Mouse (Mus musculus) G1E (cell line): ENCODE measurements around the gene Gm21560. TPM values are rescaled to one million over a fixed set of nuclear protein-coding genes. Genes with fewer than 3 reads are reported as not detected.
"Not testable (repeated sequence)": the region's sequence is repeated elsewhere in the genome, so short reads cannot be mapped to it uniquely, and the experiment has no call there.

Experiments used
- ATAC-seq: 2 replicates; pipeline ENCODE4 v1.8.0; 2016; ENCODE audit warnings: mild to moderate bottlenecking; ENCODE audit not compliant: insufficient number of reproducible peaks, poor library complexity, low FRiP score, severe bottlenecking; ENCODE audit errors: extremely low read depth
- DNase-seq: peaks from one replicate; pipeline ENCODE4 v3.0.0; 2012; ENCODE audit warnings: low spot score
- H3K27me3 ChIP-seq: 2 replicates; pipeline ENCODE4 v1.6.1; 2012; ENCODE audit warnings: mild to moderate bottlenecking, low read length, inconsistent platforms; ENCODE audit not compliant: insufficient read depth
- H3K36me3 ChIP-seq: replicated peaks from 2 replicates; pipeline ENCODE3; 2012; ENCODE audit warnings: mild to moderate bottlenecking, inconsistent platforms
- H3K4me1 ChIP-seq: 2 replicates; pipeline ENCODE4 v1.6.1; 2012; ENCODE audit warnings: low read depth, low read length, inconsistent platforms, mixed read lengths; ENCODE audit not compliant: insufficient read depth
- H3K4me3 ChIP-seq: 2 replicates; pipeline ENCODE4 v1.5.1; 2012; ENCODE audit warnings: low read depth, mild to moderate bottlenecking, inconsistent platforms, low read length, moderate library complexity, mixed read lengths
- H3K9me3 ChIP-seq: replicated peaks from 2 replicates; pipeline ENCODE4 v1.6.1; 2012; ENCODE audit warnings: inconsistent platforms
- polyA plus RNA-seq: library from polyadenylated mRNA; stranded (reverse); fragments of >175 nt; gene quantifications from 2 replicates; pipeline ENCODE4 v1.2.3, GENCODE M21; 2012
- total RNA-seq, 2 experiments: library from RNA; stranded (forward) in 1 of 2; stranded (reverse) in 1 of 2; fragments of 200-1000 nt in 1 of 2; fragments of >200 nt in 1 of 2; fragmentation: Nextera tagmentation in 1 of 2; gene quantifications; 2 replicates each; pipeline ENCODE4 v1.2.3; 2014 to 2017

The Gm21560 gene
- total RNA-seq (2014; fragmentation: Nextera tagmentation) (not detected in 2 replicates), total RNA-seq (2017) (not detected in 2 replicates), polyA plus RNA-seq (not detected in 2 replicates)

- ATAC-seq, H3K4me3 ChIP-seq, H3K36me3 ChIP-seq, DNase-seq, H3K27me3 ChIP-seq, H3K4me1 ChIP-seq, H3K9me3 ChIP-seq: not testable (repeated sequence)
These were observed at the start of gene Gm21560 for GRCm38 (mm10) chr14:6219192-6219591. Gm21560 (minus strand) TSS chr14:6219292.

GRCm38 (mm10) chr14:6163538-6163937 is 55.6 kb downstream of the Gm21560 start:
- H3K27me3 ChIP-seq, H3K9me3 ChIP-seq, H3K36me3 ChIP-seq, H3K4me1 ChIP-seq, ATAC-seq, H3K4me3 ChIP-seq, DNase-seq: not testable (repeated sequence)

- H3K27me3 ChIP-seq, ATAC-seq, H3K4me1 ChIP-seq, H3K36me3 ChIP-seq, DNase-seq, H3K9me3 ChIP-seq, H3K4me3 ChIP-seq: not testable (repeated sequence)
These were observed 58.0 kb downstream of the Gm21560 start for GRCm38 (mm10) chr14:6161085-6161484.

Other genes with a start within 250 kb of the Gm21560 start
- gene Gm3453, start 240.2 kb downstream of the Gm21560 start, total RNA-seq (2014; fragmentation: Nextera tagmentation), result not detected in 2 replicates
- 0.16 and 0.41 TPM in 2 replicates for gene Gm3453, start 240.2 kb downstream of the Gm21560 start, total RNA-seq (2017)
- not detected in 2 replicates for gene Gm3453, start 240.2 kb downstream of the Gm21560 start, polyA plus RNA-seq
- gene Gm6337, start 161.0 kb downstream of the Gm21560 start, total RNA-seq (2014; fragmentation: Nextera tagmentation), result not detected in 2 replicates
- 0.22 and 0.46 TPM in 2 replicates for gene Gm6337, start 161.0 kb downstream of the Gm21560 start, total RNA-seq (2017)
- not detected in 2 replicates for gene Gm6337, start 161.0 kb downstream of the Gm21560 start, polyA plus RNA-seq
- not detected in 2 replicates for gene Gm8206, start 125.3 kb downstream of the Gm21560 start, total RNA-seq (2014; fragmentation: Nextera tagmentation)
- 0.11 TPM in 1 of 2 replicates, not detected in the other for gene Gm8206, start 125.3 kb downstream of the Gm21560 start, total RNA-seq (2017)
- gene Gm8206, start 125.3 kb downstream of the Gm21560 start, polyA plus RNA-seq, result not detected in 2 replicates
- not detected in 2 replicates for gene Gm3468, start 110.6 kb downstream of the Gm21560 start, total RNA-seq (2014; fragmentation: Nextera tagmentation)
- not detected in 2 replicates for gene Gm3468, start 110.6 kb downstream of the Gm21560 start, total RNA-seq (2017)
- gene Gm3468, start 110.6 kb downstream of the Gm21560 start, polyA plus RNA-seq, result not detected in 2 replicates
- gene Gm3476, start 93.5 kb downstream of the Gm21560 start, total RNA-seq (2014; fragmentation: Nextera tagmentation), result not detected in 2 replicates
- gene Gm3476, start 93.5 kb downstream of the Gm21560 start, total RNA-seq (2017), result not detected in 2 replicates
- not detected in 2 replicates for gene Gm3476, start 93.5 kb downstream of the Gm21560 start, polyA plus RNA-seq
- gene Gm3411, start 68.0 kb upstream of the Gm21560 start, total RNA-seq (2014; fragmentation: Nextera tagmentation), result not detected in 2 replicates
- gene Gm3411, start 68.0 kb upstream of the Gm21560 start, total RNA-seq (2017), result 0.35 and 1.0 TPM in 2 replicates
- not detected in 2 replicates for gene Gm3411, start 68.0 kb upstream of the Gm21560 start, polyA plus RNA-seq
- gene Gm21103, start 85.6 kb upstream of the Gm21560 start, total RNA-seq (2014; fragmentation: Nextera tagmentation), result not detected in 2 replicates
- gene Gm21103, start 85.6 kb upstream of the Gm21560 start, total RNA-seq (2017), result not detected in 2 replicates
- not detected in 2 replicates for gene Gm21103, start 85.6 kb upstream of the Gm21560 start, polyA plus RNA-seq
- not detected in 2 replicates for gene Gm3618, start 124.4 kb upstream of the Gm21560 start, total RNA-seq (2014; fragmentation: Nextera tagmentation)
- not detected in 2 replicates for gene Gm3618, start 124.4 kb upstream of the Gm21560 start, total RNA-seq (2017)
- not detected in 2 replicates for gene Gm3618, start 124.4 kb upstream of the Gm21560 start, polyA plus RNA-seq
- gene Gm16440, start 171.0 kb upstream of the Gm21560 start, total RNA-seq (2014; fragmentation: Nextera tagmentation), result not detected in 2 replicates
- gene Gm16440, start 171.0 kb upstream of the Gm21560 start, total RNA-seq (2017), result not detected in 2 replicates
- not detected in 2 replicates for gene Gm16440, start 171.0 kb upstream of the Gm21560 start, polyA plus RNA-seq
- gene Gm3591, start 193.2 kb upstream of the Gm21560 start, total RNA-seq (2014; fragmentation: Nextera tagmentation), result not detected in 2 replicates
- 0.71 TPM in 1 of 2 replicates, not detected in the other for gene Gm3591, start 193.2 kb upstream of the Gm21560 start, total RNA-seq (2017)
- gene Gm3591, start 193.2 kb upstream of the Gm21560 start, polyA plus RNA-seq, result not detected in 2 replicates
- gene Gm3594, start 225.3 kb upstream of the Gm21560 start, total RNA-seq (2014; fragmentation: Nextera tagmentation), result not detected in 2 replicates
- gene Gm3594, start 225.3 kb upstream of the Gm21560 start, total RNA-seq (2017), result 0.22 and 0.58 TPM in 2 replicates
- not detected in 2 replicates for gene Gm3594, start 225.3 kb upstream of the Gm21560 start, polyA plus RNA-seq